Mouse (Mus musculus) heart, postnatal 0 days (tissue): ENCODE results near the gene Gm2174.

Experiments used
- CTCF ChIP-seq: IDR thresholded peaks from 2 replicates; pipeline ENCODE4 v1.5.1; 2016; ENCODE audit warnings: antibody characterized with exemption, control low read depth, low read depth
- EP300 ChIP-seq: IDR thresholded peaks from 2 replicates; pipeline ENCODE4 v1.6.1; 2016; ENCODE audit warnings: antibody characterized with exemption, low read depth

DNA sequence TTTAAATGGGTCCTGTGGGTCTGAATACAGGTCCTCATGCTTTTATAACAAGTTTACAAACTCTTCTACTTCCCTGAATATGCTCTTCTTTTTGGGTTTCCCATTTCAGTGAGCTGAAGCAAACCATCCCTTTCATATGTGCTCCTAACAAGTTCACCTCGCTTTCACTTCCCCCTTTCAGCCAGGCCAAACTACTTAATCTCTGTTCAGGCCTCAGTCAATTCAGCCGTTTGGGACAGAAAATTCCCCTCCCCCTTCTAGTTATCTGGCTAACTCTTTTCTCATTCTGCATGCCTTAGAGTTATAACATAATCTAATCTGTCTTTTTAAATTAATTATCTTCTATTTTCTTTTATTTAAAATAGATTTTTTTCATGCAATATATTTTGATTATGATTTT, 43.1 kb upstream of the Gm2174 start:
- no peak for TF ChIP-seq CTCF
- TF ChIP-seq EP300 = no peak
